In genomic region chr5:114922998-114923473, GRCm38 (mm10) we compare ENCODE assay signal across 8 mouse cellular contexts. TPM values are rescaled to one million over a fixed set of nuclear protein-coding genes. Genes with fewer than 3 reads are reported as not detected.
DNase-seq lines count a peak whose midpoint lies in the region; ATAC-seq and TF ChIP-seq lines count a peak whose summit lies in the region.

TSS of gene Oasl1 (plus strand) at chr5:114923240.

- peak within 1 kb of the TSS; percentile 14 for H3K4me3 ChIP-seq in cerebellum, adult 2 months (replicated peaks; ENCODE audit: insufficient read depth, low read depth, low read length)
- H3K4me3 ChIP-seq in lung, embryonic 16.5 days (ENCODE audit: low read length), result peak within 1 kb of the TSS; percentile 37

- no peak for TF ChIP-seq POLR2A in cerebellum, adult 2 months (IDR thresholded peaks at IDR 0.05; ENCODE audit: borderline replicate concordance, insufficient read depth, low read length)

- H3K4me2 ChIP-seq in lung, embryonic 16.5 days (ENCODE audit: low read depth, low read length), result peak within 1 kb of the TSS; percentile 61

- no peaks in the 10 kb centered on the region for H3K36me3 ChIP-seq in lung, embryonic 16.5 days (ENCODE audit: control insufficient read depth, insufficient read depth, low read length)

- peak within 1 kb of the TSS; percentile 23 for H3K9ac ChIP-seq in lung, embryonic 16.5 days (ENCODE audit: low read length)

- no peak within 1 kb of the TSS for H3K27ac ChIP-seq in cerebellum, adult 2 months (ENCODE audit: insufficient read depth, low read length)
- H3K27ac ChIP-seq in lung, embryonic 16.5 days (ENCODE audit: low read length), result no peak within 1 kb of the TSS

- intact Hi-C loops in gastrocnemius, postnatal 36 days (cut with DNase I), result no loop called here

- no peaks in the 10 kb centered on the region for H3K9me3 ChIP-seq in lung, embryonic 16.5 days (ENCODE audit: control insufficient read depth, low read length)

- WGBS in cerebellum, adult 2 months, result 19% methylated on average over 15 of the region's 15 CpGs
- 14% methylated on average over 15 of the region's 15 CpGs for WGBS in lung, embryonic 16.5 days

- H3K4me1 ChIP-seq in cerebellum, adult 2 months (ENCODE audit: control insufficient read depth, insufficient read depth, low read length), result peaks cover 4% of the 10 kb centered on the region; the same call in 1 of the 2 replicates
- 0 out of 2 replicates have a peak, but pooled peaks cover 4% of the 10 kb centered on the region for H3K4me1 ChIP-seq in lung, embryonic 16.5 days (replicated peaks; ENCODE audit: control insufficient read depth, insufficient read depth, low read length)

- peak; percentile 67; the same call in 1 of the 2 replicates for ATAC-seq in lung, embryonic 16.5 days (ENCODE audit: low read depth)

- peak in 1 of 2 experiments; percentile 24 for DNase-seq in cerebellum, adult 2 months
- no peak for DNase-seq in cerebellum, adult 8-10 months
- DNase-seq in adrenal gland, adult 8-10 months, result peak; percentile 24
- peak; percentile 45 to 59 for DNase-seq in gastrocnemius, postnatal 36 days
- peak; percentile 53 to 62 for DNase-seq in kidney, adult 8-10 months
- peak; percentile 40 to 65 for DNase-seq in spleen, adult 18-20 months
- DNase-seq in layer of hippocampus, postnatal 36 days, result no peak

- no peaks in the 10 kb centered on the region for H3K27me3 ChIP-seq in cerebellum, adult 2 months (ENCODE audit: control insufficient read depth, insufficient read depth, low read length)
- no peaks in the 10 kb centered on the region for H3K27me3 ChIP-seq in lung, embryonic 16.5 days (ENCODE audit: control insufficient read depth, insufficient read depth, low read depth, low read length)

- TF ChIP-seq CTCF in cerebellum, adult 2 months (IDR thresholded peaks at IDR 0.05; ENCODE audit: borderline replicate concordance, insufficient read depth, low read depth, low read length), result no peak

RNA-seq across cellular contexts. Expression of gene Oasl1, which starts in this region (rescaled TPM):
- polyA plus RNA-seq in cerebellum, adult 2 months (2012; rRNA removed), result 0.36 and 0.46 TPM in 2 replicates
- total RNA-seq in adrenal gland, adult 8-10 months (2022), result 1 to 10 TPM; 1.7 to 2.4 (median 2.0) TPM
- under 1 TPM in 1 of 2 experiments, not detected in 1; 0.59 TPM for total RNA-seq in gastrocnemius, postnatal 36 days (2021)
- polyA plus RNA-seq in lung, embryonic 16.5 days (2015; fragmentation: Nextera tagmentation; extraction: Ambion mirVana), result 0.50 and 0.85 TPM in 2 replicates
- not detected for total RNA-seq in layer of hippocampus, postnatal 36 days (2021)

Comparison
In these comparisons a context has a peak if more than half of its experiments do, and no peak if none do; other contexts are left out.
1. Peak in DNase-seq in gastrocnemius, postnatal 36 days; RNA of the gene not detected or under 1 TPM.
2. Peak in ATAC-seq, H3K4me3 ChIP-seq, H3K9ac ChIP-seq and H3K4me2 ChIP-seq in lung, embryonic 16.5 days; RNA of the gene not detected or under 1 TPM.
3. DNase-seq: peak in adrenal gland, adult 8-10 months (single experiment), kidney, adult 8-10 months (2 of 2) and spleen, adult 18-20 months (2 of 2); none in cerebellum, adult 8-10 months (single experiment) and layer of hippocampus, postnatal 36 days (0 of 2).